Mouse (Mus musculus): ENCODE measurements at regions not wholly inside any gene's neighbourhood (a gene's known extent, or its start where the extent isn't known, plus 50 kb on each side); places are given as distances from the start of the nearest gene placed in this dataset.

DNA sequence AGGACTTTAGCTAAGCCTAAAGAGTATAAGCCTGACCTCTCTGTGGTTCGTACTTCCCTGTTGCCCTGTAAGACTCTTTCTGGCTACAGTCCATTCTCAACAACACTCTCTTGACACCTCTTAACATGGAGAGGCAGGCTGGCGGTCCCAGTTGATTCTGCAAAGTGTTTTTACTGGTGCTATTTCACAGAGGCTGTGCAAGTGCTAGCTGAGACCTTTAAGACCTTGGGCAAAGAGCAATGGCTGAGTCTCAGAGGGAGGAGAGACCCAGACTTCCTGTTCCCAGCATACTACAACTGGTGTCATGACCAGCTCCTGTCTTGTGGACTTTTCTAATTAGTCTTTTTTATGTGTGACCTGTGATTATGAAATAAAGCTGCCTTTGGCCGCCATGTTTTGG, 159.6 kb downstream of the Lyplal1 start:
- no peak for TF ChIP-seq POLR2A (IDR thresholded peaks at IDR 0.05; ENCODE audit: insufficient read depth, low read length)
- no peak for TF ChIP-seq CTCF (IDR thresholded peaks at IDR 0.05; ENCODE audit: low read depth, low read length)
- TF ChIP-seq EP300 (IDR thresholded peaks at IDR 0.05; ENCODE audit: insufficient read depth, low read depth, low read length), result no peak

Data from ES-Bruce4 (cell line).